Mouse (Mus musculus) lung, embryonic 14.5 days (tissue): ENCODE measurements around the gene Lix1l. TPM values are rescaled to one million over a fixed set of nuclear protein-coding genes. Genes with fewer than 3 reads are reported as not detected.
"Not testable (repeated sequence)": the region's sequence is repeated elsewhere in the genome, so short reads cannot be mapped to it uniquely, and the experiment has no call there.

Experiments
- ATAC-seq: fragments of 200-750 bp; cut with Nextera tagmentation; 2 replicates; pipeline ENCODE4 v1.8.0; 2017; ENCODE audit warnings: mild to moderate bottlenecking, moderate TSS enrichment, moderate library complexity; ENCODE audit not compliant: insufficient read depth
- DNase-seq: peaks from one replicate; pipeline ENCODE4 v3.0.0-alpha.2; 2015
- H3K27ac ChIP-seq: fragments of 300-500 bp; sonication (generic); 2 replicates; pipeline ENCODE4 v1.5.1; 2014; ENCODE audit warnings: low read depth, mild to moderate bottlenecking, moderate library complexity
- H3K27me3 ChIP-seq: fragments of 300-500 bp; sonication (generic); 2 replicates; pipeline ENCODE4 v1.6.1; 2014; ENCODE audit warnings: low read length, control low read depth; ENCODE audit not compliant: insufficient read depth
- H3K36me3 ChIP-seq: fragments of 300-500 bp; sonication (generic); 2 replicates; pipeline ENCODE4 v1.6.1; 2014; ENCODE audit warnings: control low read depth; ENCODE audit not compliant: insufficient read depth
- H3K4me1 ChIP-seq: fragments of 300-500 bp; sonication (generic); 2 replicates; pipeline ENCODE4 v1.6.1; 2014; ENCODE audit warnings: antibody characterized with exemption, control low read depth; ENCODE audit not compliant: insufficient read depth
- H3K4me2 ChIP-seq: fragments of 300-500 bp; sonication (generic); 2 replicates; pipeline ENCODE4 v1.6.1; 2014; ENCODE audit warnings: mild to moderate bottlenecking
- H3K4me3 ChIP-seq: fragments of 300-500 bp; sonication (generic); 2 replicates; pipeline ENCODE4 v1.5.1; 2014; ENCODE audit warnings: low read depth, low read length
- H3K9ac ChIP-seq: fragments of 300-500 bp; sonication (generic); 2 replicates; pipeline ENCODE4 v1.6.1; 2014
- H3K9me3 ChIP-seq: fragments of 300-500 bp; sonication (generic); 2 replicates; pipeline ENCODE4 v1.6.1; 2016; ENCODE audit warnings: low read depth, low read length, control low read depth
- CTCF ChIP-seq: IDR thresholded peaks from 2 replicates; pipeline ENCODE4 v1.5.1; 2016; ENCODE audit warnings: antibody characterized with exemption, low read depth
- WGBS: fragments of 180-500 bp; shearing (Covaris S2); extraction: QIAGEN DNeasy Blood & Tissue Kit; methylation state at CpG from one replicate; pipeline ENCODE4 v1.1.7; 2014; 5-methylcytosine and 5-hydroxymethylcytosine counted together
- polyA plus RNA-seq: library from polyadenylated mRNA; unstranded; fragments of >200 nt; fragmentation: Nextera tagmentation; extraction: Ambion mirVana; gene quantifications from 2 replicates; pipeline ENCODE4 v1.2.1, GENCODE M21; 2014

Lix1l gene
- polyA plus RNA-seq, 1 experiment from 2014 or later: 7.9 TPM

- Histone ChIP-seq H3K9ac (no peak overlapping the region), H3K36me3 (peaks cover 57% of the 10 kb centered on the region), H3K27ac (no peak overlapping the region), H3K4me3 (no peak overlapping the region), H3K4me1 (peaks cover 5% of the 10 kb centered on the region; the same call in 1 of the 2 replicates), H3K4me2 (no peak overlapping the region), H3K9me3 (no peaks in the 10 kb centered on the region), H3K27me3 (no peaks in the 10 kb centered on the region)
- TF ChIP-seq CTCF: peak; percentile 74
- ATAC-seq (no peak), DNase-seq (peak; percentile 81)
- 73% methylated on average over 1 of the region's 1 CpGs for whole genome bisulfite sequencing
These were observed 38.3 kb downstream of the Lix1l start for GRCm38 (mm10) chr3:96639219-96639618.

DNA sequence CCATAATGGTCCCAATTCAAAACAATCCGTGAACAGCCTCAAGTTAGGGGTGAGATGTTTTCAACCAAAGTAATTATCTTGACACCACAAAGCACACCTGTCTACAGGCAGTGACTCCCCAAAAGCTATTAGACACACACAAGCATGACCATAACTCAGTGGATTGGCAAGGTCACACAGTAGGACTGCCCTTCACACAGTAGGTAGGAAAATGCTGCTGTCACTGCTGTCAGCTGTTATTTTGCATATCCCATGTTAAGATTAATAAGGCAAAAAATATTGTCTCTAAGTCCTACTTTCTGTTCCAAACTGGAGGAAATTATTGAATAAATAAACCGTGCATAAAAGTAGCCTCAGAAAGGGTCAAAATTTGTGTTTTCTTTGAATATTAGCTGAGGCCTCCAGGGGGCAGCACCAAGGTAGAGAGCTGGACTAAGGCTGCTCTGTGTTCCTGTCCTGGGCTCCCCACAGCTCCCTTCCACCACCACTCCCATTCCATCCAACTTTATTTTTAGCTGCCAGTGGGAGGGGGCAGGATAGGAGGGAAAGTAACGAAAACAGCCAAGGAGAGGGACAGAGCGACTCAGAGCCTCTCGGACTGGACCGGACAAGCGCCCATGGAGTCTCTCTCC, 44.2 kb downstream of the Lix1l start, which contains the start of gene Itga10:
Gene Itga10, plus strand, starts transcription at position 567 of the 632 bp plus-strand sequence.
- Histone ChIP-seq H3K4me1 (no peaks in the 10 kb centered on the region), H3K9ac (no peak within 1 kb of the TSS), H3K27ac (no peak within 1 kb of the TSS), H3K4me3 (no peak within 1 kb of the TSS), H3K9me3 (no peaks in the 10 kb centered on the region), H3K4me2 (no peak within 1 kb of the TSS), H3K27me3 (no peaks in the 10 kb centered on the region), H3K36me3 (peaks cover 40% of the 10 kb centered on the region)
- peak; percentile 41; the same call in 1 of the 2 replicates for ATAC-seq
- WGBS: 62% methylated on average over 7 of the region's 7 CpGs
- peak; percentile 64 for TF ChIP-seq CTCF
- DNase-seq: peak; percentile 73

DNA sequence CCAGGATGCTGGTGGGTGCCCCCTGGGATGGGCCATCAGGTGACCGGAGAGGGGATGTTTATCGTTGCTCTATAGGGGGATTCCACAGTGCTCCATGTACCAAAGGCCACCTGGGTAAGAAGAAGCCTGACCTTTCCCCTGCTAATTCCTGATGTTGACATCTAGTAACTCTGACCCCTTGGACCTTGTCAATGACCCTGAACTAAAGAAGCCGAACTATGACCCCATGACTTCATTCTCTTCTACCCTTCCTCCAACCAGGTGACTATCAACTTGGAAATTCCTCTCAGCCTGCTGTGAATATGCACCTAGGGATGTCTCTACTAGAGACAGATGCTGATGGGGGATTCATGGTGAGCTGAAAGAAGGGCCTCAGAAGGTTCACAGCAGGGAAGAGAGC, 46.4 kb downstream of the Lix1l start:
- H3K4me2 ChIP-seq: no peak overlapping the region
- H3K9me3 ChIP-seq: no peaks in the 10 kb centered on the region
- 76% methylated on average over 3 of the region's 3 CpGs for WGBS
- H3K4me1 ChIP-seq: no peaks in the 10 kb centered on the region
- DNase-seq: no peak
- no peaks in the 10 kb centered on the region for H3K27me3 ChIP-seq
- peaks cover 21% of the 10 kb centered on the region for H3K36me3 ChIP-seq
- no peak overlapping the region for H3K9ac ChIP-seq
- ATAC-seq: no peak
- H3K4me3 ChIP-seq: no peak overlapping the region
- no peak overlapping the region for H3K27ac ChIP-seq
- TF ChIP-seq CTCF: no peak

GRCm38 (mm10) chr3:96660901-96661300, 60.0 kb downstream of the Lix1l start:
- Histone ChIP-seq H3K4me3 (no peak overlapping the region), H3K27me3 (no peaks in the 10 kb centered on the region), H3K9me3 (no peaks in the 10 kb centered on the region), H3K36me3 (0 out of 2 replicates have a peak, but pooled peaks cover 2% of the 10 kb centered on the region), H3K9ac (no peak overlapping the region), H3K4me2 (no peak overlapping the region), H3K27ac (no peak overlapping the region), H3K4me1 (no peaks in the 10 kb centered on the region)
- ATAC-seq: no peak
- DNase-seq: no peak
- TF ChIP-seq CTCF: no peak
- 79% methylated on average over 2 of the region's 2 CpGs for WGBS

DNA sequence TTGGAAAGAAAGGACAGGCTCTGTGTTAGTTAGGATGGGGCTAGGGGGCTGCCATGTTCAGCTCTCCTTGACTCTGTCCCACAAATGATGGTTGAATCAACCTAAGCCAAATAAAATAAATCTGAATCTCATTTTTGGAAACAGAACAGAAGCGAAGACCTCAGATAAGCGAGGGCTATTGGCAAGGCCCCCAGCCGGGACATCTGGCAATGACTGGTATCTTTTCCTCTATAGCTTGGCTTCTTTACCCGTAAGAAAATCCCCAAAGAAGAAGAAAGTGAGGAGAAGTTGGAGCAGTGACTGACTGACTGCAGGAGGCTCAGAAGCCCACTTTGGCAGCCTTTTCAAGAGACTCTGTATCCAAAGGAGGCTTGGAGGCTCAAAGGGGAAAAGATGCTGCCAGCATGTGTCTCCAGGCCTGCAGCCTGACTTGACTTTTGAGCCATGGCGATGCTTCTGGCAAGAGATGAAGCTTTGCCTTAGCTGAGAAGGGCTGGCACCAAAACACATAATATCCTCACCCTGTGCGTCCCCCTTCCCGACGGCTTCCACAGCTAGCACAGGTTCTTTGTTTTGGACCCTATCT, 61.9 kb downstream of the Lix1l start:
- no peak for TF ChIP-seq CTCF
- H3K4me1 ChIP-seq: no peaks in the 10 kb centered on the region
- no peak overlapping the region for H3K9ac ChIP-seq
- ATAC-seq (no peak), DNase-seq (peak; percentile 14)
- H3K9me3 ChIP-seq: no peaks in the 10 kb centered on the region
- no peaks in the 10 kb centered on the region for H3K27me3 ChIP-seq
- H3K4me3 ChIP-seq: no peak overlapping the region
- H3K4me2 ChIP-seq: peak overlapping the region; percentile 62
- H3K27ac ChIP-seq: peak overlapping the region; percentile 46; the same call in 1 of the 2 replicates
- H3K36me3 ChIP-seq: 0 out of 2 replicates have a peak, but pooled peaks cover 2% of the 10 kb centered on the region
- 34% methylated on average over 8 of the region's 8 CpGs for WGBS

GRCm38 (mm10) chr3:96663432-96664239, 62.7 kb downstream of the Lix1l start:
- H3K27ac ChIP-seq: peak overlapping the region; percentile 46; the same call in 1 of the 2 replicates
- H3K9me3 ChIP-seq: no peaks in the 10 kb centered on the region
- peak overlapping the region; percentile 21 for H3K4me3 ChIP-seq
- DNase-seq (peak; percentile 95), ATAC-seq (peak; percentile 94)
- H3K4me2 ChIP-seq: peak overlapping the region; percentile 62
- peak; percentile 82 for TF ChIP-seq CTCF
- no peaks in the 10 kb centered on the region for H3K4me1 ChIP-seq
- 6% methylated on average over 15 of the region's 18 CpGs for WGBS
- H3K9ac ChIP-seq: 0 out of 2 replicates have a peak overlapping the region, but pooled peaks have one; percentile 33
- H3K36me3 ChIP-seq: no peaks in the 10 kb centered on the region
- no peaks in the 10 kb centered on the region for H3K27me3 ChIP-seq

- not testable (repeated sequence) for H3K4me1 ChIP-seq, ATAC-seq, H3K9ac ChIP-seq, DNase-seq, H3K9me3 ChIP-seq, H3K27me3 ChIP-seq, H3K4me2 ChIP-seq, H3K36me3 ChIP-seq, H3K27ac ChIP-seq, H3K4me3 ChIP-seq
- 83% methylated on average over 7 of the region's 7 CpGs for WGBS
These were observed 64.9 kb downstream of the Lix1l start for GRCm38 (mm10) chr3:96665732-96666363.
